Mouse (Mus musculus) hematopoietic stem cell, adult 5-6 weeks (primary cell): ENCODE measurements around the gene Clptm1. TPM values are rescaled to one million over a fixed set of nuclear protein-coding genes. Genes with fewer than 3 reads are reported as not detected.

ENCODE experiments used
- ATAC-seq, 2 experiments: fragments of 125-278 bp in 1 of 2; replicated peaks in 1 of 2; 2 replicates each; pipeline ENCODE4 v1.8.0; 2016 to 2017; ENCODE audit warnings: inconsistent platforms in 2 of 2, mild to moderate bottlenecking in 2 of 2, moderate number of reproducible peaks in 2 of 2, low read depth in 1 of 2, moderate TSS enrichment in 1 of 2; ENCODE audit not compliant: low FRiP score in 2 of 2, poor library complexity in 2 of 2, severe bottlenecking in 2 of 2, insufficient read depth in 1 of 2, low TSS enrichment in 1 of 2
- total RNA-seq: library from RNA; stranded (forward); fragments of 172-1452, 232-1000 nt; gene quantifications from 2 replicates; pipeline ENCODE4 v1.2.3, GENCODE M21; 2017

Clptm1 gene
- 21.4 and 26.4 TPM in 2 replicates for total RNA-seq

DNA sequence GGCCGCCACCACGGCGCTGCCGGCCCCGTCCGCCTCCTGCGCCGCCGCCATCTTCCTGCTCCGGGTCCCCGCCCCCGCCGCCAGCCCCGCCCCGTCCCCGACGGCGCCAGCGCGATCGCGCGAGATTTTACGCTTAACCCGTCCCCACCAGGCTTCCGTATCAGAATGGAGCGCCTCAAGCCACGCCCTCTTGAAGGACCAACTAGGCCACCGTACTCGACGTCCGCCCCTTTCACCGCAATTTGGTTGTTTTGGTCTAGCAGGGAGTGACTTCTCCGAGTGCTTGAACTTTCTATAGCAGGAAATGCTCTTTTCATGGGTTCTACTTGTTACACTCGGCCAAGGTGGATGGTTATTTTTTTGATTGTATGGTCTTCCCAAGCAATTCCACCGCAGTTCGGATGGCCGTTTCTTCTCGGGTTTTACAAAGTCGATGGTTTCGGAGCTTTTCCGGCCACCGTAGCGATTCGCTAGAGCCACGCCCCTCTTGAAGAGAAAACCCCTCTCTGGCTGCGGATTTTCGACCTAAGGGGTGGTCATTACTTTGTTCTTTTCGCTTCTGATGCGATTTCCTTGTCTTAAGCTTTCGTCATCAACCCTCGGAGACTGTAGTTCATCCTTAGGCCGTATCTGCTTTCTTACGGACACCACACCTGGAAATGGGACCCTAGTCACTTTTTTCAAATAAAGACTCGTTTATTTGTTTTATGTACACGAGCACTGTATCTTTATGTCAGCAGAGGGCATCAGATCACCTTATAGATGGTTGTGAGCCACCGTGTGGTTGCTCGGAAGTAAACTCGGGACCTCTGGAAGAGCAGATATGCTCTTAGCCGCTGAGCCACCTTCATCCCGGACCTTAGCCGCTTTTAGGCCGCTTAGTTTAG, at the start of gene Clptm1:
Clptm1 (minus strand) TSS at position 79 of the 887 bp plus-strand sequence.
- peak; percentile 80 to 81 for ATAC-seq

DNA sequence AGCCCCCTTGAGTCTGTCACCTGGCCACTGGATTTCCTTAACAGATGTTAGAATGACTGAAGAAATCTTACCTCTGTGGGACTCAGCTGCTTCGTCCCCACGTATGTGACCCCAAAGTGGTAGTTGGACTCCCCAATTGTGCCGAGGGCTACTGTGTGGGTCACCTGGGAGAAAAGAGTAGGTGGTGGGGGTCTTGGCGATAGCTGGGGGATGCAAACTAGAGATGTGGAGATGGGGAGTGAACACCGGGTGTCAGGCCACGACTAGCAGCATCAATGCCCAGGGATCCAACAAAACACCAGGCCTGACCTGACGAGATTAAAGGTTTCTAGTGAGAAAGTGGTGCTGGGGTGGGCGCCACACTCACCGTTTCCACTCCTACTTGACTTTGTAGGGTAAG, 48.8 kb upstream of the Clptm1 start:
- no peak for ATAC-seq

GRCm38 (mm10) chr7:19713196-19713595, 48.4 kb upstream of the Clptm1 start:
- ATAC-seq: no peak

DNA sequence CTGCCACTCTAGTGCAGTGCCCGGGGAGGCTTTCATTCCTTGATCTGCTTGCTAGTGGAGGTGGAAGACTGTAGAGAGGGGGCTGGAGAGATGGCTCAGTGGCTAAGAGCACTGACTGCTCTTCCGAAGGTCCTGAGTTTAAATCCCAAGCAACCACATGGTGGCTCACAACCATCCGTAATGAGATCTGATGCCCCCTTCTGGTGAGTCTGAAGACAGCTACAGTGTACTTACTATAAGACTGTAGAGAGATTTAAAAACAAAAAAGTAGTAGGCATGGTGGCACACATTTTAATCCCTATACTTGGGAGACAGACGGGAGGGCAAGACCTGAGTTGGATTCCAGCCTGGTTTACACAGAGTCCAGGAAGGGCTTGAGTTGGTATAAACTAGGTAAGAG, 47.6 kb upstream of the Clptm1 start:
- no peak for ATAC-seq

- ATAC-seq: no peak
Observed at GRCm38 (mm10) chr7:19710650-19711049, 45.8 kb upstream of the Clptm1 start.

GRCm38 (mm10) chr7:19705271-19705670, 40.4 kb upstream of the Clptm1 start:
- no peak for ATAC-seq

DNA sequence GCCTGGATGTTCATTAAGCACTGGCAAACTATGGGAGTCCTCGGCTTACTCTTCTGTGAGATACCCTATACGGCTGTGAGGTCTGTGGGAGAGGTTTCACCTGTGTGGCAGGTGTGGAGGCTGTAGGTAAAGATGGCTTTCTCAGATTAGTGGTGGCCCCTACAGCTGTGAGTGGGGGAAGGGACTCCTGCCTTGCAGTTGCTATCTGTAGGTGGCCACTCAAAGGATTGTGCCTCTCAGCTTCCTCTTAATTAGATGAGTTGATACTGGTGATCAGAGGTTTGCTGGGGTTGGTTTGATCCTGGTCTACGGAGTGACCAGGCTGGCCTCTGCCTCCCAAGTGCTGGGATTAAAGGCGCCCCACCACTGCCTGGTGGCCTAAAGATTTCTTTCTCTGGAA, 39.6 kb upstream of the Clptm1 start:
- no peak for ATAC-seq

GRCm38 (mm10) chr7:19702859-19703555, 38.2 kb upstream of the Clptm1 start:
- no peak for ATAC-seq

DNA sequence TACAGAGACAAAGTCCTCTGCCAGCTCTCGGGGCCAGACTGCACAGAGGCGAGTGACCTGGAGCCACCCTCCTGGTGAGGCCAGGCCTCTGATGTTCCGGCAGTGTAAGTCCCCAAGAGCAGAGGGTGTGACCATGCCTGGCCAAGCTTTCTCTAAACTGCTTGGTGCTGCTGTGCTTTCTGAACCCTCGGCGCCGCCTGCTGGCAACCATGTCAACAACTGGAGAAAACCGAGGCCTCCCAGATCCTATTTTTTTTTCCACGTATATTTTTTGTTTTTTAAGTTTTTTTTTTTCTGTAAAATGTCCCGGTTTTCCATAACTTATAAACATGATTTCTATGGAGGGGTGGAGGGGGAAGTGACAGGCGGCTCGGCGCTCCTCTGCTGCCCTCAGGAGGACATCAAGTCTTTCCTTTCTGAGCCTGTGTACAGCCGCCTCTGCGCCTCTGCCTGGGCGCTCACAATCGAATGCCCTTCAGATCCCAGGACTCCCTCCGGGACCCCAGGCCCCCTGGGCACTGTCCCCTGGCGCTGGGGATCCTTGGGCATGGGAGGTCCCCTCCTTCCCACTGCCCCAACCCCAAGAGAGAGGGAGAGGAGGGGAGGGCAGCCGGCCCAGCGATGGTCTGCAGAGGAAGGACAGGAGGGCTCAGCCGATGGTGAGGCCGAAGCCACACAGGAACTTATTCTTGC, 36.4 kb upstream of the Clptm1 start:
- peak; percentile 22 to 42; a peak in 1 of 4 replicates for ATAC-seq

DNA sequence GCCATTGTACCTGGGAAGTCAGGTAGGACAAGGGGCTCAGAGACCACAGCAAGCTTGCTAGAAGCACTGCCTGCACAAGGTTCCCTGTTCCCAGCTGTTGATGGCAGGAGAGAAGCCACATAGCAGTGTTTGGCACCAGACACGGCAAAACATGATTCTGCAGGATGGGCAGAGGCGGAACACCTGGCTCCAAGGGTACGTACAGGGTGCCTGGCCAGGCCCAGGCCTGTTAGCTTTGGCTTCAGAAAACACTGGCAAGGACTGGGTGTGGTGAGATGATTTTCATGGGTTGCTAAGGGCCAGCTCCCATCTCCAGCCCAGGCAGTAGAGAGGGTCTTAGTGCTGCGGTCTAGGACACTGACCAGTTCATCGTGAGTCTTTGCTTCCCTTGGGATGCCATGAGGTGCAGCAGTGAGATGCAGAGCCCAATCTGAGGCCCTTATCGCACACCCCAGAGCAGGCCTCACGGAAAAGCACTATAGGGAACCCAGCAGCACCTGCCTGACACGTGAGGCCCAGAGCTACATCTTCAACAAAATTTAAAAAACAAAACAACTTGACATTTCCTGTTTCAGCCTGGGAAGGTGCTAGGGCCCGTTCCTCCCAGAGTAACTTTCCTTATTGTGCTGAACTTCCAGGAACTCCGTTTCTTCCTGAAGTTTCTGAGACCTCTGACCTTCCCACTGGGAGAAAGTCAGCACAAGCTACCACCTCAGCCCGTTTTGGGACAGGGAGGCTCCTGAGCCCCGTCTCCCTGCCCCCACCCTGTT, 35.7 kb upstream of the Clptm1 start:
- ATAC-seq: no peak

DNA sequence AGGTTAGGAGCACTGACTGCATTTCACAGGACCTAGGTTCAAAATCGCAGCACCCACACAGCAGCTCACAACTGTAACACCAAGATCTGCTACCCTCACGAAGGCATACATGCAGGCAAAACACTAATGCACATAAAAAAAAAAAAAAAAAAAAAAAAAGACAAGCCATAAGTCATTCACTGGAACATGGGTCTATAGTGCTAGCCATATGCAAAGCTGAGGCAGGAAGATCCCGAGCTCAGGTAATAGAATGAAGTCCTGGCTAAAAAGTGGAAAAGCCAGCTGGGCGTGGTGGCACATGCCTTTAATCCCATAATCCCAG, 35.0 kb upstream of the Clptm1 start:
- ATAC-seq: no peak

DNA sequence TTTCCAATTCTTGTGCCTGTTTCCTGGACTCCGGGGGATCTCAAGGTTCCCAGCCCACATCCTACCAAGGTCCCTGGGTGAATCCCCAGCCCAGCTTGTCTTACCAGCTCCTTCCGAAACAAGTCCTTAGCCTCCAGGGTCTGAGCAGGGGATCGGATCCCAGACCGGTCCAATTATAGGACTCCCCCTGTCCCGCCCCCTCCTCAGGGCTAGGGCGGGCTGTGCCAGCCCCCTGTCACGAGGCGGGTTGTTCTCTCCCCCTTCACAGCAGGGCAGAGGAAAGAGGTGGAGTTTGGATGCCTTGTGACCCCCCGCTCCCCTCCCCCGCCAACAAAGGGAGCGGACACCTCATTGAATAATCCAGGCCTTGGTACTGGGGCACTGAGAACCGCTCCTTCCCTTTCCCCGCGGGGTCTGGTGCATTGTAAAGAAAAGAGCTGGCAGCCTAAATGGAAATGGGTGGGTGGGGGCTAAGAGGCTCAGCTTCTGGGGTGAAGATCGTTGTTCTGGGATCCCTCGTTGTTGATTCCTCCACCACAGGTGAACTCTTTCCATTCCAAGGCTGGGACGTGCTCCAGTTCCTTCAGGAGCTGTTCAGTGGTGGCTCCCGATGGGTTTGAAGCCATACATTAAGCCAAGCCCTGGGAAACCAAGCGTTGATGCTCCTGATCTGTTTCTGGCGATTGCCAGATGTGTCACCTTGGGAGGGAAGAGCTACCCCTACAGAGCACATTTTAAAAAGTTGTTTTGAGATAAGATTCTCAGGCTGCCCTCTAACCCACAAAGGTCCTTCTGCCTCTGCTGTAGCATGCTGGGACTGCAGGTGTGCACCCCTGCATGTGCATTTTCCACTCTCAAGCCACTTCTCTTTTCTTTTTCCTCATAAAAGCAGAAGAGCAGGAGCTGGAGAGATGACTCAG, 34.3 kb upstream of the Clptm1 start, which contains the start of gene Apoe:
Apoe (minus strand) TSS at position 282 of the 920 bp plus-strand sequence.
- ATAC-seq: peak; percentile 52 to 63

DNA sequence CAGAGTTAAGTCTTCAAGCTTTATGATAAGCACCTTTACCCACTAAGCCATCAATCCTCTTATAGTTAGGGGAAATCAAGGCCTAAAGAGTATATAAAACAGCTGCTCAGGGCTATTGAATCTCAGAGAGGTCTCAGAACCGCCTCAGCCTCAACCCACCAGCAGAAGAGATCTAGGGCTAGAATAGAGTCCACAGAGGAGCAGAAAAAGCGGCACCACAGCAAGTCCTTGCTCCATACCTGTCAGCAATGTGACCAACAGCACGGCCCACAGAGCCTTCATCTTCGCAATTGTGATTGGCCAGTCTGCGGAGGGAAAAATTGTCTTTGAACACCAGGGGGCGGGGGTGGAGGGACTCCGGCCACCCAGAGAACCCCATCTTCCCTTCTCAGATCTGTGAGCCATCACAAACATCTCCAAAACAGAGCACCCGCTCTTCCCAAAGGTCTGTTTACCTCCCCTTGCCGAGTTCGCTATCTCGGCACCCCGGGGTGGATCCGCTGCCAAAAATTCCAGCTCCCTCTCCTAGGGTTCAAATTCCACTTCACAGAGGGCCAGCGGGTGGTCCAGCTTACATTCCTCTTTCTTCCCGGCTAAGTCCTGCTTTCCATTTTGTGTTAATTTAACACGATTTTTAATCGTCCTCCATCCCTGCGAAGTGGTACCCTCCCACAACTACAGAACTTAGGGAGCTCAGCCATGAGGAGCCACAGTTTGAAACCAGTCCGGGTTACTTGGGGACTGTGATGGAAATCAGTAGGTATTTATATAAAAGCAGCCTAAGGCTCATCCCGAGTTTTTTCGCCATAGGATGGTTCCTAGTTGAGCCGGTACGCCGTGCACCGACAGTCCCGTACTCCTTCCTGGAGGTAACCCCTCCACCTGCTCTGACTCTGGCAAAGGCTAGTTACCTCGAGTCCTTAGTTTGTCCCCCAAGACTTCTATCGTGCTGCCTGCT, 33.4 kb upstream of the Clptm1 start:
- ATAC-seq: peak in 1 of 2 experiments; percentile 16; a peak in 1 of 4 replicates

- ATAC-seq: no peak
Observed at GRCm38 (mm10) chr7:19696336-19696873, 31.6 kb upstream of the Clptm1 start.

DNA sequence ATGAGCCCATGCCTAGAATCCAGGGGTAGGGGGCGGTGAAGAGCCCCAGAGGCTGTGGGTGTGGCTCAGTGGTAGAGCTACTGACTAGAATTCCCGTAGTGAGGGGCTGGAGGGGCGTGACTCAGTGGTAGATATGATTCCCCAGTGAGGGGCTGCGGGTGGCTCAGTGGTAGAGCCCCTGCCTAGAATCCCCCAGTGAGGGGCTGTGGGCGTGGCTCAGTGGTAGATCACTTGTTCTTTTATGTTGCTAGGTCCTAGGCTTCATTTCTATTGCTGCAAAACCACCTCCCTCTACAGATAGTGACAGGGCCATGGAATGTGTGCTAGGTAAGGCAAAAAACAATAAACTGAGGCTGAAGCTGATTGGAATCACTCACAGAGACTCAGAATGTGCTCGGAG, 31.0 kb upstream of the Clptm1 start:
- no peak for ATAC-seq
